Mouse (Mus musculus): ENCODE measurements around the gene Iqsec1.

Gene Iqsec1

DNA sequence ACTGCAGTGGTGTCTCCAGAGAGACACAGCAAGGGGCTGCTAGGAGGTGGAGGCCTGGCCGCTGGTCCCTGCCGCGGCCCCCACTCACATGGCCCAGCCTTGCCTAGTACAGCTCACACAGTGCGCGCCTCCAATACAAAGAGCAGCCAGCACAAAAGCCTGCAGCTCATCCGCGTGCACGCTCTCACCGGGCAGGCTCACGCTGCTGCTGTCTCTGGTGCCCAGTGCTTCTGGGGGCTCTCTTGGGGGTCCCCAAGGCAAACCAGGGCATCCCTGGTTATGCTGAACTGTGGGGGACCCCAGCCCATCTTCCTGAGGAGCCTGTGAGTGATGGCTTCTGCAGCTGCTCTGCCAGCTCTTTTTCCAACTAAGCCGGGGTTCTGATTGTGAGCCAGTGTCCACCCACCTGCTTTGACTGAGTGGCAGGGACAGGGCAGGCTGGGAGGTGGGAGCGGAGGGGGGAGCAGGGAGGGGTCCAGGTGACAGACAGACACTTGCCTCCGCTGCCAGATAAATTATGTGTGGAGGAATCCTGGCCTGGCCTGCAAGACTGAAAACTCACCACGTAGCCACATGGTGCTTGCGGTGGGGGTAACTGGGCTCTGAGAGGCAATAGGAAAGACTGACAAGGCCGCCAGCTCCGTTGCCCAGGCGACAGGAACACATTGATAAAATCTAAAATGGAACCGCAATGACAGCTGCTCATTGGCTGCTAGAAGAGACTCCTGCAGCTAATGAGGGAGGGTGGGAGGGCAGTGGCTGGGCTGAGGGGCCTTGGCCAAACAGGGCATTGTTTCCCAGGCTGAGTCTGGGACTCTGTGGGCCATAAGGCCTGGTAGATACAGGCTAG is 206.3 kb downstream of the Iqsec1 start:
- DNase-seq: peak; percentile 65

DNA sequence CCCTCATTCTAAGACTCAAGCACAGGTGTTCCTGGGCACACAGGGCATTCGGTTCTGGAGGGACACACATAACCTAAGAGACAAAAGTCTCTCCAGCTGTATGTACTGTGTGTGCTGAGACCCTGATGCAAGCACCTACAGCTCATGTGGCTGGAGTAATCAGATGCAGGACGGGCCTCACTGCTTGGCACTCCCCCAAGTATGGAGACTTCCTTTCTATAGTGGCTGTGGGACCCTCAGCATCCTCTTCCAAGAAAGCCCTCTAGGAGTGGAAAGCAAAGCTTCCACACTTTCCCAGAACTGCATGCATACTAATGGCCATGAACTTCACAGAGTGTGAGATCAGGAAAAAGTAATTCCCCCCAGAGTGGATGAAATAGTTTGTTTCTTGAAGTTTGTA is 208.0 kb downstream of the Iqsec1 start:
- DNase-seq: no peak

DNA sequence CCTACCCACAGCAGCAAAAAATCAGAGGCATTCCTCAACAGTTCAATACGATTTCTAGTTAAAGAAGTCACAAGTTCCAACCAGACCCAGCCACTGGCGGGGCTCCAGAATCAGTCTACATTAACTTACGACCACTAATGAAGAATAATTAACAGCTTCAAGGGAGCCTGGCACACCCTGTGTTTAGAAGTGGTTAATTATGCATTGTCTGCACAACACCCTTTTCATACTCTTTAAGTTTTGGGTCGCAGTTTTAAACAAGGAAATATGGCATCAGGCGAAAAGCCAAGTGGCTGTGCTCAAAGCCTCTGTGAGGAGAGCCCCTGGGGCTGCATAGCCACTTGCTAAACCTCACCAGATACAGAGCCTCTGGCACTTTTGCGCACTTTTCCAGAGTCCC is 209.6 kb downstream of the Iqsec1 start:
- no peak for DNase-seq

DNA sequence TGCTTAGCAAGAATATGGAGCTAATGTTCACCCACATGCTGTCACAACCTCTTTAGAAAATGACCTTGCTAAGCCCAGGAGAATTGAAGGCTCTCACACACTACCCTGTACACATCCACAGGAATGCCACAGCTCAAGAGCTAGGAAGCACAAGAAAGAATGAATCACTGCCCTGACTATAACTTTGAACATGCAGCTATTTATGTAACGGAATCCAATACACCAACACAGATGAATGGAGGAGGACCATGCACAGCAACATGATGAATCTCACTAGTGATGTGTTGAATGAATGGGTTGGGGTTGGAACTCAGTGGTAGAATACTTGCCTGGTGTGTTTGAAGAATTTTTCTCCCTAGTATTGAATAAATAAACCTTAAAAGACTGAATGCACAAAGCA is 211.2 kb downstream of the Iqsec1 start:
- no peak for DNase-seq

DNA sequence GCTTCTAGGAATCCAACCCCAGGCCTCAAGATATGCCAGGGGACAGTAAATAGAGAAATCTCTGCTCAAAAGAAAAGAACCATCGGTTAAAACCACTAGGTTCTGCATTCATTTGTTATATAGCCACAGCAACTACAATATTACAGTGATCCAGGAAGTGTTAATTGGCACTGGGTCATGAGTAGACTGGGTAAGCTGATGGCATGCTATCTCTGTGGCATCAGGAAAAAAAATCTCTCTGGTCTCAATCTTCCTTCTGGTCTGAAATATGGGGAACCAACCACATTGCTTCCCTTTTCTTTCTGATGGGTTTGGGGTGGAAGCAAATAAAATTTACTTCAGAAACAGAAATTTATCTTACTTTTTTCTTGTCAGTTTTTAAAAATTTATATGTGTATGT is 212.9 kb downstream of the Iqsec1 start:
- no peak for DNase-seq

DNA sequence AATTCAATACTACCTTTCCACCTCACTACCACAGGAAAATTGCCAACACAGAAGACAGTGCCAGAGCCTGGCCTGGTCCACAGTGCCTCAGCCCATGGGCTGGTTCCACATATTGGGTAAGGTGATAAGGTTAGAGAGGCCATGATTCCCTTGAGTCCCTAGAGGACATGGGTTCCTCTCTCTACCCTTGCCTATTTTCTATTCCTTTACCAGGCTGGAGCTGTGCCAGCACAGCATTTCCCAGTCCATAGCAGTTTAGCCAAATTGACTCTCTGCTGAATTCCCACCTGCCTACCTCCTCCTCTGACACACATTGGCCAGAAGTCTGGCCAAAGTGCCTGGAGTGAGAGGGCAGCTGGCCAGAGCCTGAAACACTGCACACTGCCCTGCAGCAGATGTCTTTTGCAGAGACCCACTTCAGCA is 214.7 kb downstream of the Iqsec1 start:
- no peak for DNase-seq

DNA sequence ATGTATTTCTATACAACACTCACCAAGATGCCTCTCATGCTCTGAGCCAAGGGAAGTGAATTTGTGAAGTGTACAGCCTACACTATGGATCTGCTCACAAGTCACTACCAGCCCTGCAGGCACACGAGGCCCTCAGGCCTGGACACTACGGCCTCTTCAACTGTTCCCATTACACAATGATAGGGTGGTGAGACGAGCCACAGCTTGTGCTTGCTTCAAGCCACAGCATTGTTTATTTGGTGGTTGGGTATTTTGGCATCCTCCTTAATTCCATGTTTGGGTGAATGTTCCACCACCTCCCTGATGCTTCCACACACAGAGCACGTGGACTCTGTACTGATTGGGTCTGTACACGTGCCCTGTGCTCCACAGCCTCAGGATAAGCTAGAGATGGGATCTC is 216.4 kb downstream of the Iqsec1 start:
- no peak for DNase-seq

DNA sequence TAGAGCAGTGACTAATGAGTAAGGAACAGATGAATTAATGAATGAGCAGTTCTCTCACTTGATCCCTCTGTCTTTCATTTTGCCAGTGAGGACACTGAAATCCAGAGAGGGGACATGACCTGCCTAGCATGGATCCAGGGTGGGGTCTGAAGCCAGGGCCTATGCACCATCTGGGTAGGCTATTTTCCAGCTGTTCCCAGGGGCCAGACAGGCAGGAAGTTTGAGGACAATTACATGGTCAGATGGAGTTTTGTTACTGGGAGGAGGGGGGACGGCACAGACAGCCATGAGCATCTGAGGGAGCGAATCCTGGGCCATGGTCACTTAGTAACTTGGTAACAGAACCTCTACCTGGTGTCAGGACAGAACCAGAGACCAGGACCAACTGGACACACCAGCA is 220.0 kb downstream of the Iqsec1 start:
- no peak for DNase-seq

DNA sequence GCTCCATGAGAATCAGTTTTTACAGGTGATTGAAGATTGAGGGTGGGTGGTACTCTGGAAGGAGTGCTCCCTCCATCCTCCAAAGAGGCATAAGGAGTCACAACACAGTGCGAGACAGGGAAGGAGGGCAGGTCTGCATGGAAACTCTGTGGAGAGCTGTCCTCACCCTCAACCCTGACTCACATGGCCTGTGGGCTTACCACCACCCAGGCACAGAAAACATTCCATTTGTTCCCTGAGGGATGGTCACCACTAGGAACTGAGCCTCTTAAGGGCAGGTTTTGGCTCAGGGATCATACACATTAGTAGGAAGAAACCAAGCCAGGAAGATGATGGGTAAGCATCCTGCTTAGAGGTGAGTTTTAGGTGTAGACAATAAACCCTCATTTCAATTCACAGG is 220.6 kb downstream of the Iqsec1 start:
- no peak for DNase-seq

DNA sequence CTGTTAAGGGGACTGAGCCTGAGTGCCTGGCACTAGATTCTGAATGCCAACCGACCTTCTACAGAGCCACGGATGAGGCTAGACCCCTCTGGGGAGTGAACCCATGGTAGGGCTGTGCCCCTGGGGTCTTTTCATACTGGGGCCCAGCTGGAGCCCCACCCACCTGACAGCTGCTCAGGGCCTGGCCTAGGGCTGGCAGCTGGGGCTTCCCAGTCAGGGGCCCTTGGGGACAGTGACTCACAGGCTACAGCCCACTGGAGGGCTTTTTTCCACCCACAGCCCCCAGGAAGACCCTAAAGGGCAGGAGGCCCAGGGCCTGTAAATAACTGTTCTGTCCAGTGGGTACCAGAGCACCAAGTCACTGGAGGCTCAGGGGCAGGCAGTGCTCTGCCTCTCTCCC is 223.7 kb downstream of the Iqsec1 start:
- no peak for DNase-seq

DNA sequence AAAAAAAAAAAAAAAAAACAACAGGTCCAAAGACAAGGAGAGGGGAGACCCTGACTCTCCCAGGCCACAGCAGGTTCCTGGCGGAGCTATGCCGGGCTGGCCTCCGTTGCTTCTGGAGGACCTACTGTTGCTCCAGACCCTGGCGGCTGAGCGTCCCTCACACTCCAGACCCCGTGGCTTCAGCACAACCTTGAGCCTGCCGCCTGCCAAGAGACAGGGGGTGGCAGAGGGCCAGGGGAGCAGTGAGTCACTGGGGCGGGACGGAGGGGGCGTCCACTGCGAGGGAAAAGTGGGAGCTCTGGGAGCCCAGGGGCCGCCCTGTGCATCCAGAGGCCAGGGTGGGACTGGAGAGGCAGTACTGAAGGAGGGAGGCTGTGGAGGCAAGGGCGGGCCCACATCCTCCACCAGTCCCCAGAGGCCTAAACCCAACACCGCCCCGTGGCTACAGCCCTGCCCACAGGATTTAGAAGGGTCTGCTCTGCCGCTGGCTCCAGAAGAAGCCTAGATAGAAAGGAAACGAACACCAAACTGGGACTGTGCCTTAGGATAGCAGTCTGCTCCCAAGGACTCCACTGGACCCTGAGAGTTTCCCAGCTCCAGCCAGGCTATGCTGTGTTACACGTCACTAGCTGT is 224.4 kb downstream of the Iqsec1 start:
- DNase-seq: peak; percentile 31

DNA sequence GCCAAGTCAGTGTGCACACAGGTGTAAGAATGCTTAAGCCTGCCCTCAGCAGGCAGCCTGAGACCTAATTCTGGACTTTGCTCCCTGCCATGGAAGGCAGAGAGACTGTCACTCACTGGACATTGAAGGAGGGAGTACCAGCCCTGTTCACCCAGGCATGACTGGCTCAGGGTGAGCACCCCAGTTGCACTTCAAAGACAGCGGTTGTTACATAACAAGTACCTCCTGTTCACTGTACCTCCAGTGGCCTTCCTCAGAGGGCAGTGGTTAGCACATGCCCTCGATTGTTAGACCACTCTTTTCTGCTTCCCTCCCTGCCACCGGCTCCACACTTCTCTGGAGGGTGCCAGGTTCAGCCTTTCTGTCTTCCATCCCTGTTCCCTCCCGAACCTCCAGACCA is 225.2 kb downstream of the Iqsec1 start:
- no peak for DNase-seq

DNA sequence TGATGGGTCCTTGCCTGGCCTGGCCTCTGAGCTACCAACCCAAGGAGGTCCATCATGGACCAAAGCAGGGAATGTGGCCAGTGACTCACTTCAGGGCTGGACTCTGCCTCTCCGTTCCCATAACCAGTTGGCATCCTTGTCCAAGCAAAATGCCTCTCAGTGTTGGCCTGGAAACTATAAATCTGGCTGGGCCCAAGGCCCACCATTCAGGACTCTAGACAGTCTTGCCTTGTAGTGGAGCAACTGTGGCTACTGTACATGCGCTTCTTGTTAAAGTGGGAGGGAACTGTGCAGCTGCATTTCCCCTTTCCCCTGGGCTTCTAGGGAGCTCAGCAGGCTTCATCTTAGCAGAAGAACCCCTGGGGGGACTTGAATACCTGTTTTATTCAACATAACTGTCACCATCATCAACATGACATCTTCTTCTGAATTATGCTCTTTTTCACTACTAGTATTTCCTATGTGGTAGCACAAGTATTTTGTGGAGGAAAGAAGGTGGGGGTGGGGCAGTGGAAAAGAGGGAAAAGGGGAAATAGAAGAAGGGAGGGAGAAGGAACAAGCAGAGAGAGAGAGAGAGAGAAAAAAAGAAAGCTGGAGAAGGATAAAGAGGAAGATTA is 226.3 kb downstream of the Iqsec1 start:
- no peak for DNase-seq

DNA sequence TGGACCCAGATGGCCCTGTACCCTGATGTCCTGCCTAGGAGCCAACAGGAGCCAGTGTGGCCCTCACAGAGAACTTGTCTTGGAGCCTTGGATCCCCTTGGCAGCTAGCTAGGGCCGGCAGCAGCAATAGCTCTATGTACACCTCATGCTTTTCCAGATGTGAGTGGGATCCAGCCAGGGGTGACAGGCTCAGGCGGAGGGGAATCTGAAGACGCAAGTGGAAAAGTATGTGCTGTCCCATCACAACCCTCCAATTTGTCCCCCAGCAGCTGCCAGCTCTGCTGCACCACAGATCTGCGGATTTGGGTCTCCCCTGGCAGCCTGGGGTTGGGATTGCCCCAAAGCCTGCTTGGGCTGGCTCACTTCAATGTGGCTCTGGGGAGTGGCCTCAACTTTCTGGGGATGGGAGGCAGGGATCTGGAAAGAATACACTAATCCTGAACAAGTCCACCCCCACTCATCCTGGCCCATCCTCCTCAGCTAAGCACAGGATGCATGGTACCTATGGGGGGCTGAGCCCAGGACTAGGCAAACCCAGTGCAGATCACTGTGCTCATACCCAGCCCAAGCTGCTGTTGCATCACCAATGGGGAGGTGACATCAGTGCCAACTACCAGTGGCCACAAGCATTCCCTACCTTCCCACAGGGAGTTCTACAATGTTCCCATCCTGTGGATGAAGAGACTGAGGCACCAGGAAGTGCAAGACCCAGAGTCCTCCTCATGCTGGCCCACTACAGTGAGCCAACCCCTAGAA is 227.0 kb downstream of the Iqsec1 start:
- DNase-seq: no peak

DNA sequence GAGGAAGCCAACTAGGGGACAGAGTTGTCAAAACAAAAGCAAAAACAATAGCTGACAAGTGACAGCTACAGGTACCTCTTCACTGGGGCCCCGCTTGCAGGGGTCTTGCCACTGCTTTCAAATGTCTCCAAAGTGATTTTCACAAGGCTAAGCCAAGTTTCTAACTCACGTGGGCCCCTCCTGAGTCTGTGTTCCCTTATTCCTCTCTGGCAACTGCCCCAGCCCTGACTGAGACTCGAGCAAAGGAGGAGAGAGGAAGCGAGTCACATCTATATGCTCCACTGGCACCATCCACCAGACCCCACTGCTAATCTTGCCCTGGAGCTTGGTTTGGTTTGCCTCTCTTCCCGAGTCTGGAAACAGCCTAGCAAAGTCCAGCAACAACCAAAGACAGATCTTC is 227.6 kb downstream of the Iqsec1 start:
- no peak for DNase-seq

DNA sequence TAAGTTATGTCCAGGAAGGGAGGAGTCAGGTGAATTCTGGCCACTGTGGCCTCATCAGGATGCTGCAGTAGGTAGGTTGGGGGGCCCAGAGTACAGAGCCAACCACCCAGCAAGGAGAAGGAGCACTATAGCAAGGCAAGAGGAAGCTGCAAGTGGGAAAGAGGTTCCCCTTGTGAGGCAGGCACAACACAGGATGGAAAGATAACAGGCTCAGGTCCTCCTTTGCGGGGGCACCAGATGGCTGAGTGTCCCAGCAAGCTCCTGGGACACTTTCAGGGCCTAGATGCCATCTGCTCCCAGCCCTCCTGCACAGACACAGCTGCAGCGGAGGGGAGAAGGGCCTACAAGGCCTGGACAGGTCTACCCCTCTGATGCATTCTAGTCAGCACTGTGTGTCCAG is 228.7 kb downstream of the Iqsec1 start:
- DNase-seq: no peak

DNA sequence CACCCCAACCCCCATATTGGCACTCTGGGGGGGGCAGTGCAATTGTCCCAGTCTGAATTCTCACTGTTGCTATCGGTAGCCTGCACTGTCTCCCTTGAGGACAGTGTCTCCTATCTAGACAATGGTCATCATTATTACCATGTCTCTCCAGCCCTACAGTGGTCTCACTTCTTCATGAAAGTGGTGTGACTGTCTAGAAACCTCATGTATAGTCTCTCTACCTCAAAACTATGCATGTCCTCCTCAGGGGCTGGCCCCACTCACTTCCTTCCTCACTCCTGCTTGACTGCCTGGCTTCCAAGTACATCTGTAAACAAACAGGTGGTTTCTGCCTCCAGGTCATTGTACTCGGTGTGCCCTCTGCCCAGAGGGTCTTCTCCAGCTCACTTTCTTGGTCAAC is 230.3 kb downstream of the Iqsec1 start:
- no peak for DNase-seq

DNA sequence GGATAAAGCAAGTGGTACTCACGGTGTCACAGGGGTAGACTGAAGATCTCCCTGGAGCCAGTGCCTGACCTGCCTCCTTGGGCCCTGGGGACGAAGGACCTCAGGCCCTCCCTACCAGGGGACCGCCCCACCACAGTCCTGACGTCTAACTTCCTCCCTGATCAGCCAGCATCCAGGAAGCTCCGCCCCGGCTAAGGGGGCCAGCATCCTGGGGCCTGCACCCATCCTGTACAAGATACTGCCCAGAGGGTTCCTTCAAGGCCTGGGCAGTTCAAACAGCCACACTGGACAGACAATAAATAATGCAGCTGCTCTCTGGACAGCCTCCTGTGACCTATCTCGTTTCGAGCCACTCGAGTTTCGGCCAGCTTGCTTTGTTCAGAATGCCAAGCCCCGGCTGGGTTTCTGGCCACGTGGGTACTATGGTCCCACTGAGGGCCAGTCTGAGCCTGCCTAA is 231.0 kb downstream of the Iqsec1 start:
- no peak for DNase-seq

DNA sequence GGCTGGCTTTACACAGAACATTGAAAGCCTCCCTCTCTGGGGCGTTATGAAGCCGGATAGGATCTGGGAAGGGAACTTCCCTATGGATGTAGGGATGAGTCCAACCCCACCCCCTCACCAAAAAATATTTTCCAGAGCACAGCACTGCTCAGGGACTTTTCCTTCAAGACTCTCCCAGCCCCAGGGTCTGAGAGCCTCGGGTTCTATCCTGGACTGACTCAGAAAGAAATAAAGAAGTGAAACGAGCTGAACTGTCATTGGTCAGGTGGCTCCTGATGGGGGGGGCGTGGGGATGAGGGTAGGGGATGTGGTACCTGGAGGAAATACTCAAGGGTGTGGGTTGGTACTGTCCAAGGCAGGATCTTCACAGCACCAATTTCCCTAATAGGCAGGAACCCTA is 231.9 kb downstream of the Iqsec1 start:
- DNase-seq: no peak

DNA sequence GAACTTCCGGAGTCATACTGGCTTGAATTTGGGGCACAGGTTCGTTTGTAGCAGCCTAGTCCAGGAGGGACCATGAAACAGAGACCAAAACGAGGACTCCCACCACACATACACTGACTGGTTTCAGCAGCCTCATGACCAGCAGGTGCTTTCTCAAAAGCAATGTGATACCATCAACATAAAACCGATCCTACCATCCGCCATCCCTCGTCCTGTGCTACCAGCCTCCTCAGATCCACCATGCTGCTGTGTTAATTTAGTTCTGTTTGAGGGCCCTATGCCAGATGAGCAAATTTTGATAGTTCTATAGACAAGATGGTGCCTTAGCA is 232.9 kb downstream of the Iqsec1 start:
- no peak for DNase-seq

DNA sequence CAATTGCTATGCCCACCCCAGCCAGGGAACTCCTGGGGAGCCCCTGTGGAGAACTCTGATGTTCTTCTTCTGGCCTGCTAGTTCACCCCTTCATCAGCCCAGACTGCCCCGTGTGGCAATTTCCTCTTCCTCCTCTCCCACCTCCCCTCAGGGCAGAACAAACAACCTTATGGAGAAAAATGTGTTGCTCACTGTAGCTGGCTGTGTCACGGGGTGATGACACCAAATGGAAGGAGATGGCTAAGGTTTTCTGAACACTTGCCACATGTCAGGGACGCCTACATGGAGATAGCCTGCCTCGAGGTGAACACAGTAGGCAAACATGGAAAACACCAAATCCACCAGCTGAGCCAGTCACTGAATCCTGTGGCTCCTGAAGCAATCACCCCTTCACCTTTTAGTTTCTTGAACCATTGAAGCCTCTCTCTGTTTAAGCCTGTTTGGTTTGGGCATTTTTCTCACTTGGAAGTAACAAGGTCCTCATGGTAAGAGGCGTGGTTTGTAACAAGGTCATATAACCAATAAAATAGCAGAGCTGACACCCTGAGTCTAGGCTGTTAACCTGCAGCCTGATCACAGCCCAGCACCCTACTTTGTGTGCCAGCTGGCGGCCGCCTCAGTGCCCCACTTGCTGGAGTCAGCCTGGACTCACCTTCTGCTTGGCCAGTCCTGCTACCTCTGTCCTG is 233.4 kb downstream of the Iqsec1 start:
- no peak for DNase-seq

DNA sequence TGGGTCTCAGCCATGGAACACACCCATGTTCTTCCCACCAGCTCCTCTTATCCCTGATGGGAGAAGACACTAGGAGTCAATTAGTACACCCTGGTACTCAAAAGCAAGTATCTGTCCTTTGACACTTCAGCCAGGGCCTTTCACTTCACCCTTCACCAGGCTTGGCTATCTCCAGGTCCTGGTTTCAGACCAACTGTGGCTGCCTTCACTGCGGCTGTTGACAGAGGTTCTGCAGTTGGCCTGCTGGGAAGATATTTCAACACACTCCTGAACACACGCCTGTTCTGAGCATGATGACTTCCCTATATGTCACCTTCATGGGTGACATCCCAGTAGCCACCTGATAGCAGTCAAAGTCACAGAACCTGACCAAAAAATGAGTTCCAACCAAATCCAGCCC is 234.4 kb downstream of the Iqsec1 start:
- no peak for DNase-seq

DNA sequence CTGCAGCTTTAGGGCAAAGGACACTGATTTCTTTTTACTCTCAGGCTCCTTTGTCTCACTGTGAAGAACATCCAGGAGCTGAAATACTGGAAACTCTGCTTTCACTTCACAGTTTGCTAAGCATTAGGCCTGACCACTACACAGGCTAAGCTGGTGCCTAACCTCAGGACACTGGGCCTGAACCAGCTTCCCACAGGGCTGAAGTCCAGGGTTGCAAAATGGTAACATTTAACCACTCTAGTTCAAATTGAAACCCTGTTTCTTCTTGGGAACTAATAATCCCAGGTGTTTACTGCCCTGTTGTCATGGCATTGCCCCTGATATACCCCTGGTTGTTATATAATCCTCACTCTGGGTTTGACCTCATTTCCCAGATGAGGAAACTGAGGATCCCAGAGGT is 234.8 kb downstream of the Iqsec1 start:
- no peak for DNase-seq
